Mouse (Mus musculus) CH12.LX (cell line): ENCODE results near the gene Rtcb.

ENCODE experiments used
- CHD1 ChIP-seq: IDR thresholded peaks from 2 replicates; pipeline ENCODE4 v1.6.1; 2012; ENCODE audit warnings: low read depth, low read length, improper control_type of control experiment, inconsistent platforms
- CTCF ChIP-seq, 2 experiments: IDR thresholded peaks in 1 of 2; conservative IDR thresholded peaks in 1 of 2; 2 replicates each; pipeline ENCODE4 v1.5.1; 2011 to 2012; ENCODE audit warnings: low read depth in 2 of 2, low read length in 2 of 2, improper control_type of control experiment in 1 of 2, inconsistent platforms in 1 of 2, mild to moderate bottlenecking in 1 of 2, moderate library complexity in 1 of 2
- E2F4 ChIP-seq: IDR thresholded peaks from 2 replicates; pipeline ENCODE4 v1.6.1; 2011; ENCODE audit warnings: low read depth, low read length, improper control_type of control experiment; ENCODE audit not compliant: insufficient replicate concordance
- HCFC1 ChIP-seq: IDR thresholded peaks from 2 replicates; pipeline ENCODE4 v1.6.1; 2012; ENCODE audit warnings: low read depth, mild to moderate bottlenecking, inconsistent platforms, low read length, improper control_type of control experiment
- KAT2A ChIP-seq: IDR thresholded peaks from 2 replicates; pipeline ENCODE4 v1.6.1; 2012; ENCODE audit warnings: low read length, improper control_type of control experiment, inconsistent platforms; ENCODE audit not compliant: insufficient replicate concordance
- MAX ChIP-seq: IDR thresholded peaks from 2 replicates; pipeline ENCODE4 v1.6.1; 2011; ENCODE audit warnings: low read length, improper control_type of control experiment
- MAZ ChIP-seq: IDR thresholded peaks from 2 replicates; pipeline ENCODE4 v1.6.1; 2012; ENCODE audit warnings: low read depth, mild to moderate bottlenecking, inconsistent platforms, low read length, improper control_type of control experiment, moderate library complexity
- MEF2A ChIP-seq: IDR thresholded peaks from 2 replicates; pipeline ENCODE4 v1.6.1; 2014; ENCODE audit warnings: low read depth, mild to moderate bottlenecking, inconsistent platforms, low read length, improper control_type of control experiment, borderline replicate concordance
- POLR2A ChIP-seq: IDR thresholded peaks from 2 replicates; pipeline ENCODE4 v1.6.1; 2011; ENCODE audit warnings: low read depth, mild to moderate bottlenecking, improper control_type of control experiment, low read length
- POLR2AphosphoS2 ChIP-seq: IDR thresholded peaks from 2 replicates; pipeline ENCODE4 v1.6.1; 2011; ENCODE audit warnings: low read depth, low read length, improper control_type of control experiment
- ZKSCAN1 ChIP-seq: IDR thresholded peaks from 2 replicates; pipeline ENCODE4 v1.6.1; 2012; ENCODE audit warnings: low read depth, inconsistent platforms, low read length, improper control_type of control experiment, borderline replicate concordance

GRCm38 (mm10) chr10:85969894-85970620 lies 12.4 kb upstream of the Rtcb start:
- no peak for TF ChIP-seq CTCF (conservative IDR thresholded peaks at IDR 0.05 in 1 of 2, IDR thresholded peaks at IDR 0.05 in 1 of 2; ENCODE audit: low read depth in 2 of 2, low read length in 2 of 2)
- no peak for TF ChIP-seq CHD1
- TF ChIP-seq HCFC1, result no peak
- no peak for TF ChIP-seq E2F4
- TF ChIP-seq POLR2A, result no peak
- no peak for TF ChIP-seq MEF2A
- no peak for TF ChIP-seq MAZ
- no peak for TF ChIP-seq KAT2A
- no peak for TF ChIP-seq POLR2AphosphoS2
- TF ChIP-seq ZKSCAN1, result no peak
- TF ChIP-seq MAX, result no peak
